ENCODE assay signal across 35 mouse cellular contexts in the genomic region with DNA sequence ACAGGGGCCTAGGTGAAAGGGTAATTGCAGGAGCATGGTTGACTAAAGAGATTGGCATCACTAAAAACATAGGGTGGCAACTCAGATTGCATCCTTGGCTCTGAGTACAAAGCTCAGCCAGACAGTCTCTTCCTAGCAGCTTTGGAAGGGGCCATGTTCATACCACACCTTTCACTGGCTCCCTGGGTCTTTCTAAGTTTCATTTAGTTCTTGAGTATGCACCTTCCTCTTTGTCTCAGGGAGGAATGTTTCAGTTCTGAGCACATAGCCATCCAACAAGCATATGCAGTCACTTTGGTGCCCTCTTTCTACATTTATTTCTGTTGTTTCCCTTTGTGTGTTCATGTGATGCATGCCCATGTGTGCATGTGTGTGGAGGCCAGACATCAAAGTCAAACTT.
"Had no signal": no experiment of that assay in that cellular context is flagged by ENCODE, and none has a peak within 500 bp of the region (broad histone marks: within the 10 kb centered on the region; RNA-seq: fewer than 3 reads in every experiment).

No protein-coding gene starts in this region.

- H3K27ac ChIP-seq: heart, embryonic 10.5 days; heart, embryonic 13.5 days; heart, embryonic 15.5 days; hindbrain, embryonic 10.5 days; hindbrain, embryonic 12.5 days; hindbrain, embryonic 13.5 days; hindbrain, embryonic 14.5 days; hindbrain, embryonic 15.5 days; hindbrain, postnatal 0 days; intestine, embryonic 15.5 days; kidney, embryonic 15.5 days; kidney, postnatal 0 days; layer of hippocampus, adult 2 months had no signal

- H3K27me3 ChIP-seq: hindbrain, embryonic 12.5 days; hindbrain, embryonic 13.5 days; hindbrain, embryonic 15.5 days; intestine, embryonic 15.5 days; kidney, embryonic 15.5 days had no signal

- H3K9me3 ChIP-seq: heart, embryonic 10.5 days; heart, embryonic 12.5 days; heart, embryonic 13.5 days; heart, embryonic 15.5 days; hindbrain, embryonic 10.5 days; hindbrain, embryonic 12.5 days; hindbrain, embryonic 13.5 days; hindbrain, embryonic 15.5 days; intestine, embryonic 15.5 days; kidney, embryonic 15.5 days had no signal

- H3K36me3 ChIP-seq: heart, embryonic 10.5 days; heart, embryonic 12.5 days; heart, embryonic 13.5 days; heart, embryonic 15.5 days; hindbrain, embryonic 12.5 days; hindbrain, embryonic 13.5 days; hindbrain, embryonic 15.5 days; intestine, embryonic 15.5 days had no signal

- ATAC-seq: hindbrain, embryonic 16.5 days; hindbrain, postnatal 0 days; inflammation-experienced regulatory T-cells, adult 6 months; intestine, embryonic 15.5 days; intestine, embryonic 16.5 days; intestine, postnatal 0 days had no signal

- H3K4me2 ChIP-seq: heart, embryonic 11.5 days; heart, embryonic 12.5 days; heart, embryonic 13.5 days; heart, embryonic 15.5 days; hindbrain, embryonic 12.5 days; hindbrain, embryonic 13.5 days; hindbrain, embryonic 14.5 days; hindbrain, embryonic 15.5 days; intestine, embryonic 15.5 days; kidney, embryonic 15.5 days had no signal

- H3K4me3 ChIP-seq: heart, embryonic 10.5 days; heart, embryonic 12.5 days; heart, embryonic 13.5 days; heart, embryonic 15.5 days; hindbrain, embryonic 10.5 days; hindbrain, embryonic 12.5 days; hindbrain, embryonic 13.5 days; hindbrain, embryonic 15.5 days; intestine, embryonic 15.5 days; kidney, embryonic 15.5 days; layer of hippocampus, adult 2 months had no signal

- H3K4me1 ChIP-seq: heart, embryonic 10.5 days; heart, embryonic 12.5 days; heart, embryonic 13.5 days; heart, embryonic 15.5 days; hindbrain, embryonic 10.5 days; hindbrain, embryonic 12.5 days; hindbrain, embryonic 15.5 days; intestine, embryonic 15.5 days had no signal

- DNase-seq: heart, postnatal 10 days; heart, postnatal 14 days; heart, postnatal 36 days; heart, postnatal 4 days; kidney, adult 11 months; kidney, adult 18-20 months; kidney, adult 2 months; kidney, adult 8-10 months; kidney, adult 9 months; kidney, postnatal 10 days; kidney, postnatal 14 days; kidney, postnatal 25 days; kidney, postnatal 36 days; kidney, postnatal 4 days; layer of hippocampus, adult 9-11 months; layer of hippocampus, postnatal 36 days had no signal

- H3K9ac ChIP-seq: heart, embryonic 12.5 days; heart, embryonic 13.5 days; heart, embryonic 15.5 days; hindbrain, embryonic 12.5 days; hindbrain, embryonic 13.5 days; hindbrain, embryonic 14.5 days; hindbrain, embryonic 15.5 days; intestine, embryonic 15.5 days; kidney, embryonic 15.5 days had no signal
